25 mouse cellular contexts compared by ENCODE assay signal in genomic region chr16:4584438-4584837, GRCm38 (mm10). TPM values are rescaled to one million over a fixed set of nuclear protein-coding genes. Genes with fewer than 3 reads are reported as not detected.
DNase-seq lines count a peak whose midpoint lies in the region; ATAC-seq lines count a peak whose summit lies in the region.
"Had no signal": no experiment of that assay in that cellular context is flagged by ENCODE, and none has a peak within 500 bp of the region (broad histone marks: within the 10 kb centered on the region; RNA-seq: fewer than 3 reads in every experiment).

No protein-coding gene starts in this region.

- no peak for ATAC-seq in liver, embryonic 15.5 days (ENCODE audit: insufficient read depth)
- ATAC-seq in liver, embryonic 11.5 days (replicated peaks; ENCODE audit: low FRiP score): no peak
- no peak for ATAC-seq in heart, embryonic 12.5 days (ENCODE audit: insufficient number of reproducible peaks, low FRiP score)
- ATAC-seq: forebrain, embryonic 14.5 days; forebrain, postnatal 0 days; hindbrain, embryonic 16.5 days; Patski had no signal

- H3K4me2 ChIP-seq in liver, embryonic 15.5 days: peak overlapping the region; percentile 5; the same call in 1 of the 2 replicates
- no peak overlapping the region for H3K4me2 ChIP-seq in liver, embryonic 11.5 days
- no peak overlapping the region for H3K4me2 ChIP-seq in heart, embryonic 12.5 days
- H3K4me2 ChIP-seq: heart, embryonic 11.5 days; heart, embryonic 15.5 days; hindbrain, embryonic 13.5 days had no signal

- no peak overlapping the region for H3K9ac ChIP-seq in liver, embryonic 15.5 days
- no peak overlapping the region for H3K9ac ChIP-seq in liver, embryonic 11.5 days (ENCODE audit: low read depth, low read length)
- H3K9ac ChIP-seq in heart, embryonic 12.5 days: no peak overlapping the region
- H3K9ac ChIP-seq: forebrain, postnatal 0 days; heart, embryonic 15.5 days; hindbrain, embryonic 13.5 days had no signal

- no peak for DNase-seq in liver, embryonic 11.5 days (ENCODE audit: low spot score)
- DNase-seq in A20 (ENCODE audit: low read depth, low spot score): peak; percentile 12
- peak; percentile 46 for DNase-seq in CD4-positive helper T cell, adult 2 months (ENCODE audit: low read depth, low spot score)
- no peak for DNase-seq in lung, postnatal 4 days
- DNase-seq: adrenal gland, postnatal 10 days; adrenal gland, postnatal 36 days; cerebellum, adult 18-20 months; cerebellum, adult 9-10 months; cerebellum, postnatal 14 days; forebrain, postnatal 0 days; gastrocnemius, adult 2 months; gastrocnemius, postnatal 14 days; heart, adult 11 months; heart, postnatal 10 days; heart, postnatal 36 days had no signal

- WGBS in liver, embryonic 15.5 days (ENCODE audit: insufficient replicate concordance): 37% methylated on average over 5 of the region's 5 CpGs
- 68% methylated on average over 5 of the region's 5 CpGs for WGBS in liver, embryonic 11.5 days
- 74% methylated on average over 5 of the region's 5 CpGs for WGBS in heart, embryonic 12.5 days

- H3K4me1 ChIP-seq in liver, embryonic 15.5 days (replicated peaks): peaks cover 39% of the 10 kb centered on the region
- peaks cover 30% of the 10 kb centered on the region for H3K4me1 ChIP-seq in liver, embryonic 11.5 days (replicated peaks; ENCODE audit: control insufficient read depth, insufficient read depth, low read length)
- peaks cover 26% of the 10 kb centered on the region for H3K4me1 ChIP-seq in heart, embryonic 12.5 days (replicated peaks)

- H3K36me3 ChIP-seq in liver, embryonic 15.5 days (replicated peaks): no peaks in the 10 kb centered on the region
- no peaks in the 10 kb centered on the region for H3K36me3 ChIP-seq in liver, embryonic 11.5 days (ENCODE audit: control insufficient read depth, insufficient read depth, low read length)
- H3K36me3 ChIP-seq in heart, embryonic 12.5 days: 0 out of 2 replicates have a peak, but pooled peaks cover 2% of the 10 kb centered on the region
- H3K36me3 ChIP-seq: G1E; heart, embryonic 15.5 days; hindbrain, embryonic 10.5 days; hindbrain, embryonic 13.5 days had no signal

- H3K4me3 ChIP-seq in liver, embryonic 15.5 days (replicated peaks): no peak overlapping the region
- no peak overlapping the region for H3K4me3 ChIP-seq in liver, embryonic 11.5 days (ENCODE audit: low read depth, low read length)
- no peak overlapping the region for H3K4me3 ChIP-seq in heart, embryonic 12.5 days
- H3K4me3 ChIP-seq: gastrocnemius, adult 2 months; heart, embryonic 15.5 days; hindbrain, embryonic 10.5 days; hindbrain, embryonic 13.5 days had no signal

- no peak overlapping the region for H3K27ac ChIP-seq in liver, embryonic 15.5 days (replicated peaks)
- H3K27ac ChIP-seq in liver, embryonic 11.5 days (ENCODE audit: low read depth, low read length): no peak overlapping the region
- no peak overlapping the region for H3K27ac ChIP-seq in heart, embryonic 12.5 days (ENCODE audit: poor library complexity, severe bottlenecking)
- H3K27ac ChIP-seq: gastrocnemius, adult 2 months; heart, embryonic 15.5 days; hindbrain, embryonic 13.5 days had no signal

- H3K9me3 ChIP-seq in liver, embryonic 15.5 days (replicated peaks): no peaks in the 10 kb centered on the region
- H3K9me3 ChIP-seq in liver, embryonic 11.5 days (ENCODE audit: control insufficient read depth, low read length): no peaks in the 10 kb centered on the region
- H3K9me3 ChIP-seq in heart, embryonic 12.5 days (replicated peaks): no peaks in the 10 kb centered on the region
- H3K9me3 ChIP-seq: G1E; heart, embryonic 15.5 days; hindbrain, embryonic 10.5 days; hindbrain, embryonic 13.5 days had no signal

- H3K27me3 ChIP-seq in liver, embryonic 15.5 days: 0 out of 2 replicates have a peak, but pooled peaks cover 5% of the 10 kb centered on the region
- no peaks in the 10 kb centered on the region for H3K27me3 ChIP-seq in liver, embryonic 11.5 days (replicated peaks; ENCODE audit: control insufficient read depth, insufficient read depth, low read length)
- no peaks in the 10 kb centered on the region for H3K27me3 ChIP-seq in heart, embryonic 12.5 days (replicated peaks)
- H3K27me3 ChIP-seq: heart, embryonic 15.5 days; hindbrain, embryonic 13.5 days; Patski had no signal

RNA-seq across cellular contexts. Expression of gene Glis2, which starts 10.1 kb away (rescaled TPM):
- 2.0 and 2.3 TPM in 2 replicates for polyA plus RNA-seq in liver, embryonic 15.5 days (2015; fragmentation: Nextera tagmentation; extraction: Ambion mirVana)
- 10.8 and 11.7 TPM in 2 replicates for polyA plus RNA-seq in liver, embryonic 11.5 days (2014; fragmentation: Nextera tagmentation; extraction: Ambion mirVana)
- polyA plus RNA-seq in heart, embryonic 12.5 days (2016; fragmentation: Nextera tagmentation; extraction: Ambion mirVana): 24.9 and 25.5 TPM in 2 replicates

RNA-seq across cellular contexts. Expression of gene Tfap4, which starts 24.8 kb away (rescaled TPM):
- 5.6 and 6.4 TPM in 2 replicates for polyA plus RNA-seq in liver, embryonic 15.5 days (2015; fragmentation: Nextera tagmentation; extraction: Ambion mirVana)
- 23.3 and 25.1 TPM in 2 replicates for polyA plus RNA-seq in liver, embryonic 11.5 days (2014; fragmentation: Nextera tagmentation; extraction: Ambion mirVana)
- 8.1 and 8.4 TPM in 2 replicates for polyA plus RNA-seq in heart, embryonic 12.5 days (2016; fragmentation: Nextera tagmentation; extraction: Ambion mirVana)

RNA-seq across cellular contexts. Expression of gene Pam16, which starts 40.4 kb away (rescaled TPM):
- 41.1 and 53.2 TPM in 2 replicates for polyA plus RNA-seq in liver, embryonic 15.5 days (2015; fragmentation: Nextera tagmentation; extraction: Ambion mirVana)
- 110 and 116 TPM in 2 replicates for polyA plus RNA-seq in liver, embryonic 11.5 days (2014; fragmentation: Nextera tagmentation; extraction: Ambion mirVana)
- 127 and 128 TPM in 2 replicates for polyA plus RNA-seq in heart, embryonic 12.5 days (2016; fragmentation: Nextera tagmentation; extraction: Ambion mirVana)

RNA-seq across cellular contexts. Expression of gene Srl, which starts 42.8 kb away (rescaled TPM):
- 3.2 and 5.3 TPM in 2 replicates for polyA plus RNA-seq in liver, embryonic 15.5 days (2015; fragmentation: Nextera tagmentation; extraction: Ambion mirVana)
- polyA plus RNA-seq in liver, embryonic 11.5 days (2014; fragmentation: Nextera tagmentation; extraction: Ambion mirVana): 8.7 and 8.8 TPM in 2 replicates
- polyA plus RNA-seq in heart, embryonic 12.5 days (2016; fragmentation: Nextera tagmentation; extraction: Ambion mirVana): 228 and 230 TPM in 2 replicates

RNA-seq across cellular contexts. Expression of gene Vasn, which starts 55.3 kb away (rescaled TPM):
- polyA plus RNA-seq in liver, embryonic 15.5 days (2015; fragmentation: Nextera tagmentation; extraction: Ambion mirVana): 2.4 and 2.8 TPM in 2 replicates
- polyA plus RNA-seq in liver, embryonic 11.5 days (2014; fragmentation: Nextera tagmentation; extraction: Ambion mirVana): 9.3 and 9.4 TPM in 2 replicates
- 14.8 and 16.4 TPM in 2 replicates for polyA plus RNA-seq in heart, embryonic 12.5 days (2016; fragmentation: Nextera tagmentation; extraction: Ambion mirVana)

Comparison
In these comparisons a context has a peak if more than half of its experiments do, and no peak if none do; other contexts are left out.
1. DNase-seq: peak in A20 (single experiment) and CD4-positive helper T cell, adult 2 months (single experiment); none in liver, embryonic 11.5 days (single experiment) and lung, postnatal 4 days (0 of 2).